Mouse (Mus musculus): ENCODE measurements around the gene Ankra2.

- TF ChIP-seq CTCF (IDR thresholded peaks at IDR 0.05) (no peak), POLR2A (IDR thresholded peaks at IDR 0.05; ENCODE audit: insufficient read depth, low read depth, low read length) (no peak)
Measured at GRCm38 (mm10) chr13:98280990-98281650, 18.2 kb downstream of the Ankra2 start.
